Mouse (Mus musculus) heart, postnatal 0 days (tissue): ENCODE measurements around the gene Hs2st1. TPM values are rescaled to one million over a fixed set of nuclear protein-coding genes. Genes with fewer than 3 reads are reported as not detected.

ENCODE experiments used
- ATAC-seq: fragments of 200-750 bp; cut with Nextera tagmentation; 2 replicates; pipeline ENCODE4 v1.8.0; 2017; ENCODE audit warnings: low read depth, moderate number of reproducible peaks, moderate library complexity; ENCODE audit not compliant: insufficient read depth
- DNase-seq: peaks from one replicate; pipeline ENCODE4 v3.0.0-alpha.2; 2016; ENCODE audit warnings: low spot score
- H3K27ac ChIP-seq: fragments of 300-500 bp; sonication (generic); 2 replicates; pipeline ENCODE4 v1.5.1; 2014; ENCODE audit warnings: low read depth, mild to moderate bottlenecking
- H3K27me3 ChIP-seq: fragments of 300-500 bp; sonication (generic); 2 replicates; pipeline ENCODE4 v1.6.1; 2014; ENCODE audit warnings: low read length, mixed read lengths; ENCODE audit not compliant: control insufficient read depth, insufficient read depth
- H3K36me3 ChIP-seq: fragments of 300-500 bp; sonication (generic); replicated peaks from 2 replicates; pipeline ENCODE4 v1.6.1; 2014; ENCODE audit warnings: low read length, mixed read lengths; ENCODE audit not compliant: control insufficient read depth, insufficient read depth
- H3K4me1 ChIP-seq: fragments of 300-500 bp; sonication (generic); 2 replicates; pipeline ENCODE4 v1.6.1; 2014; ENCODE audit warnings: antibody characterized with exemption; ENCODE audit not compliant: control insufficient read depth, insufficient read depth
- H3K4me2 ChIP-seq: fragments of 300-500 bp; sonication (generic); 2 replicates; pipeline ENCODE4 v1.6.1; 2014; ENCODE audit warnings: low read depth, mild to moderate bottlenecking, low read length, moderate library complexity
- H3K4me3 ChIP-seq: fragments of 300-500 bp; sonication (generic); 2 replicates; pipeline ENCODE4 v1.5.1; 2014; ENCODE audit warnings: low read depth, low read length
- H3K9ac ChIP-seq: fragments of 300-500 bp; sonication (generic); replicated peaks from 2 replicates; pipeline ENCODE4 v1.6.1; 2014; ENCODE audit warnings: low read depth, low read length, mixed read lengths
- H3K9me3 ChIP-seq: fragments of 300-500 bp; sonication (generic); replicated peaks from 2 replicates; pipeline ENCODE4 v1.6.1; 2016; ENCODE audit warnings: low read length; ENCODE audit not compliant: control insufficient read depth
- CTCF ChIP-seq: IDR thresholded peaks from 2 replicates; pipeline ENCODE4 v1.5.1; 2016; ENCODE audit warnings: antibody characterized with exemption, control low read depth, low read depth
- EP300 ChIP-seq: IDR thresholded peaks from 2 replicates; pipeline ENCODE4 v1.6.1; 2016; ENCODE audit warnings: antibody characterized with exemption, low read depth
- WGBS: fragments of 180-500 bp; shearing (Covaris S2); extraction: QIAGEN DNeasy Blood & Tissue Kit; methylation state at CpG from one replicate; pipeline ENCODE4 v1.1.7; 2014; 5-methylcytosine and 5-hydroxymethylcytosine counted together
- polyA plus RNA-seq: library from polyadenylated mRNA; unstranded; fragments of >200 nt; fragmentation: Nextera tagmentation; extraction: Ambion mirVana; gene quantifications from 2 replicates; pipeline ENCODE4 v1.2.1, GENCODE M21; 2015
- total RNA-seq: library from RNA; depleted of rRNA; stranded (reverse); fragments of >200 nt; gene quantifications from 2 replicates; pipeline ENCODE4 v1.2.3, GENCODE M21; 2014; ENCODE audit warnings: low replicate concordance

The Hs2st1 gene
- total and polyA plus RNA-seq, 2 experiments from 2014 or later = 3.5 to 9.0 TPM

DNA sequence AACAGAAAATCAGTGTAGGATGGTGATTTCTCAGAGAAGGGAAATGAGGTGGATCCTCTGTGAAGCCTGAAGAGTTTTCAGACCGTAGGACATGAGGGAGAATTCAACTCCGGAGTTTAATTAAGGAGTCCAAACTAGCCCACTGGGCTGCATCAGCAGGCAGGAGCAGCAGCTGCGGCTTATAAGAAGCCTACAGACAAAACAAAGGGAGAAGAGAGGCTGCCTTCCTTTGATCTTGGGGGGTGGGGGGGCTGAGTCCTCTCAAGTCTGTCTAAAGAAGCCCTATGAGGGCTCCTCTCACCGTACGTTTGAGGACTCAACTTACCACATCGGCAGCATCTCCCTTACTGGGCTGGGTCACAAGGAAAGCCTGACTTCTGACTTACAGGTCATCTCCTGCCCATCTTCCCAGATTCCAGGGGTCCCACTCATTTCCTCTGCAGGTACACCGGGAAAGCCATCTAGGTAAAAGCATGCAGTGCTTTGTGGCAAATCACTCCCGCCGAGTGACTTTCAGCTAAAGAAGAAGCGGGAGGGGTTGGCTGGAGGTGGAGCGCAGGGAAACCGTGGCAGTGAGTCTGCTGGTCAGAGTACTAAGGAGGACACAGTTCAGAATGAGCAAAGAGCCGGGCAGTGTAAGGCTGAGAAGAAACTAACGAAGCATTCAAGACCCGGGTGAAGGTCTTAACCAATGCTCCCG, 13.2 kb downstream of the Hs2st1 start:
- Histone ChIP-seq H3K27ac (no peak overlapping the region), H3K9me3 (no peaks in the 10 kb centered on the region), H3K36me3 (no peaks in the 10 kb centered on the region), H3K4me2 (peak overlapping the region; percentile 42), H3K9ac (no peak overlapping the region), H3K4me1 (peaks cover 30% of the 10 kb centered on the region), H3K4me3 (no peak overlapping the region), H3K27me3 (no peaks in the 10 kb centered on the region)
- 33% methylated on average over 16 of the region's 16 CpGs for WGBS
- DNase-seq = no peak
- no peak for ATAC-seq
- no peak for TF ChIP-seq EP300
- TF ChIP-seq CTCF = no peak

DNA sequence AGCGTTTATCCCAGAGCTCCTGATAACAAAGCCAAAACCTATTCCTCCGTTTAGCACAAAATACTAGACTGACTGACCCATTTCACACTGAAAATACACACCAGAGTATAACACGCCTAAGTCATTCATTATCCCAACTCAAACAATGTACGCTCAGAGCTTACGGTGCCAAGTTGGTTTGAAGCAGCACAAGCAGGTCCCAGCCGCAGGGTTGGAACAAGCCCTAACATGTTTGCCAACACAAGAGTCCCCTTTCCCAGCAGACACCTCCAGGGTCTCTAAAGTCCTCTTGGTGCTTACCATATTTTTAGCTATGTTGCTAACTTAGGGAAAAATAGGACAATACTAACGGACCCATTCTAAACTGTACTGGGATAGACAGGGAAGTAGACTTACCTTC, 14.8 kb downstream of the Hs2st1 start:
- TF ChIP-seq EP300 (no peak), CTCF (no peak)
- Histone ChIP-seq H3K4me3 (no peak overlapping the region), H3K9me3 (no peaks in the 10 kb centered on the region), H3K27ac (no peak overlapping the region), H3K9ac (no peak overlapping the region), H3K4me2 (no peak overlapping the region), H3K36me3 (no peaks in the 10 kb centered on the region), H3K27me3 (no peaks in the 10 kb centered on the region), H3K4me1 (peaks cover 27% of the 10 kb centered on the region)
- no peak for ATAC-seq
- WGBS = 90% methylated on average over 7 of the region's 7 CpGs
- no peak for DNase-seq

DNA sequence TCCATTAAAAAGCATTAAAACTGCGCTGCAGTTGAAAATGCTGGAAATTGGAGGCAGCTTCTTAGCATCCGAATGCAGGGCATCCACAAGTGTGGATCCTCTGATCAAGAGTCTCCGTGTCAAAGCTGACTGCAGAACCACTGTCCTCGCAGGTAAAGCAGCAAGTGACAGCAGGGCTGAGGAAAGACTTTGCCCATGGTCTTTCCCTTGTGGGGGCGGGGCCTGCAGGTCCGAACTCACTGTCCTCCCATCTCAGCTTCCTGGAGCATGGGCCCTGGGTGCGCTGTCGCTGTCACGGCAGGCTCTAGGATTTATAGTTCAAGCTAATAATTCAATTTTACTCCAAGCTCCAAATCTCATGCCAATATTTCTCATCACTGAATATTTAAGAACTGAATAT, 15.5 kb downstream of the Hs2st1 start:
- Histone ChIP-seq H3K4me2 (no peak overlapping the region), H3K9ac (no peak overlapping the region), H3K4me1 (peaks cover 27% of the 10 kb centered on the region), H3K4me3 (no peak overlapping the region), H3K27ac (no peak overlapping the region), H3K9me3 (no peaks in the 10 kb centered on the region), H3K36me3 (no peaks in the 10 kb centered on the region), H3K27me3 (no peaks in the 10 kb centered on the region)
- DNase-seq = no peak
- ATAC-seq = no peak
- no peak for TF ChIP-seq CTCF
- TF ChIP-seq EP300 = no peak
- WGBS = 84% methylated on average over 9 of the region's 9 CpGs

DNA sequence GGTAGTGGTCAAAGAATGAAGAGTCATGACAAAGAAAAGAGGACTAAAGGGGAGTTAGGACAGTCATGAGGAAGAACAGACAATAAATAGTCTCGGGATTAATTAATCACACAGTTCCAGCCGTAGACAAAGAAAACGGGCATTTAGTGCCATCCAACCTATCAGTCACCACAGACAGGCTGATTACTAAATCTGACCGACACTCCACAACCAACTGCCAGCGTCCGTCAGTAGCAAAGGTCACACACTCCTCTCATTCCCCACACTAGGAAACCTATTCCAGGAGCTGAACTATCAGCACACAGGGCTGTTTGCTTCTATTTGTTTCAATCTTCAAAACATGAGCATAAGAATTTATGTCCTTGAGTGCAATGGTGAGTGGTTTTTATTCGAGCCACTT, 16.0 kb downstream of the Hs2st1 start:
- no peaks in the 10 kb centered on the region for H3K9me3 ChIP-seq
- H3K27ac ChIP-seq = no peak overlapping the region
- ATAC-seq = no peak
- no peak for DNase-seq
- H3K36me3 ChIP-seq = no peaks in the 10 kb centered on the region
- no peak overlapping the region for H3K9ac ChIP-seq
- H3K4me1 ChIP-seq = peaks cover 27% of the 10 kb centered on the region
- no peak for TF ChIP-seq CTCF
- TF ChIP-seq EP300 = no peak
- H3K27me3 ChIP-seq = no peaks in the 10 kb centered on the region
- no peak overlapping the region for H3K4me3 ChIP-seq
- 0 out of 2 replicates have a peak overlapping the region, but pooled peaks have one; percentile 9 for H3K4me2 ChIP-seq
- WGBS = 42% methylated on average over 7 of the region's 7 CpGs

DNA sequence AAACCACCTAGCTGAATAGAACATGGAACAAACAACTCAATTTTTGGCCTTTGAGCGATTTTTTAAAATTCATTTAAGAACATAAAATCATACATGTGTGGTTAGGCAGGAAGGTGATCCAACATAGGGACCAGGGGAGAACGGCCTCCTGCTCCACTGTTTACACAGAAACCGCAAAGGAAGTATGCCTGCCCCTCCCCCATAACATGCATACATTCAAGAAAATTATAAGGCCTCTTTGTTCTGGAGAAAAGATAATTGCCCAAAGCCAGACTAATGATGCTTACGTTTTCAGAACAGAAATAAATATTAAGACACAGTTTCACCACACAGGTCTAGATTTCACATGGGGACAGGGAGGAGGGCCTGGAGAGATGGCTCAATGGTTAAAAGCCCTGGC, 18.6 kb downstream of the Hs2st1 start:
- peaks cover 8% of the 10 kb centered on the region; the same call in 1 of the 2 replicates for H3K4me1 ChIP-seq
- H3K27ac ChIP-seq = no peak overlapping the region; the same call in 1 of the 2 replicates
- no peak overlapping the region for H3K4me2 ChIP-seq
- H3K9me3 ChIP-seq = no peaks in the 10 kb centered on the region
- no peak overlapping the region for H3K9ac ChIP-seq
- no peak for ATAC-seq
- no peaks in the 10 kb centered on the region for H3K27me3 ChIP-seq
- DNase-seq = no peak
- H3K4me3 ChIP-seq = no peak overlapping the region
- H3K36me3 ChIP-seq = no peaks in the 10 kb centered on the region
- TF ChIP-seq CTCF = no peak
- WGBS = 61% methylated on average over 4 of the region's 4 CpGs

DNA sequence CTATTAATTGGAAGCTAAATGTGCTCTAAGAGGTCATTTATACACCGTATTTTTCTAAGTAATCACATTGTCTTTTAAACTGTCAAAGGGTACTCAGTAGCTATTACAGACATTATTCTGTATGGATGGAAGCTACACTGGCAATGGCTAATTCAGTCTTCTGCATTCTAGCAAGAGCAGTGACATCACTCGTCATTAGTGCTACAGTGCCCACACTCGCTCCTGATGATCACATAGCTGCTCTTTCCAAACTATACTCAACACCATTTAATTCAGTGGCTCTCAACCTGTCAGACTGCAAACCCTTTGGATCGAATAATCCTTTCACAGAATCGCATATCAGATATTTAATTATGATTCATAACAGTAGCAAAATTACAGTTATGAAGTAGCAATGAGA, 19.3 kb downstream of the Hs2st1 start:
- no peak overlapping the region for H3K4me3 ChIP-seq
- TF ChIP-seq CTCF = no peak
- TF ChIP-seq EP300 = no peak
- no peaks in the 10 kb centered on the region for H3K9me3 ChIP-seq
- no peak overlapping the region; the same call in 1 of the 2 replicates for H3K27ac ChIP-seq
- H3K9ac ChIP-seq = no peak overlapping the region
- no peak overlapping the region for H3K4me2 ChIP-seq
- H3K4me1 ChIP-seq = peaks cover 9% of the 10 kb centered on the region; the same call in 1 of the 2 replicates
- 77% methylated on average over 5 of the region's 5 CpGs for WGBS
- DNase-seq = no peak
- H3K36me3 ChIP-seq = no peaks in the 10 kb centered on the region
- no peaks in the 10 kb centered on the region for H3K27me3 ChIP-seq
- no peak for ATAC-seq
